Mouse (Mus musculus) intestine, embryonic 16.5 days (tissue): ENCODE measurements around the gene Tex2. TPM values are rescaled to one million over a fixed set of nuclear protein-coding genes. Genes with fewer than 3 reads are reported as not detected.

Source experiments
- ATAC-seq: fragments of 200-750 bp; cut with Nextera tagmentation; 2 replicates; pipeline ENCODE4 v1.8.0; 2017; ENCODE audit warnings: moderate TSS enrichment, moderate library complexity
- H3K27ac ChIP-seq: fragments of 300-500 bp; sonication (generic); 2 replicates; pipeline ENCODE4 v1.5.1; 2014; ENCODE audit warnings: mild to moderate bottlenecking, low read length
- H3K27me3 ChIP-seq: fragments of 300-500 bp; sonication (generic); replicated peaks from 2 replicates; pipeline ENCODE4 v1.6.1; 2014; ENCODE audit warnings: low read length, control low read depth, mixed read lengths; ENCODE audit not compliant: control insufficient read depth, insufficient read depth
- H3K36me3 ChIP-seq: fragments of 300-500 bp; sonication (generic); 2 replicates; pipeline ENCODE4 v1.6.1; 2014; ENCODE audit warnings: low read length, control low read depth; ENCODE audit not compliant: control insufficient read depth, insufficient read depth
- H3K4me1 ChIP-seq: fragments of 300-500 bp; sonication (generic); 2 replicates; pipeline ENCODE4 v1.6.1; 2014; ENCODE audit warnings: low read length, control low read depth, mixed read lengths; ENCODE audit not compliant: control insufficient read depth, insufficient read depth
- H3K4me2 ChIP-seq: fragments of 300-500 bp; sonication (generic); 2 replicates; pipeline ENCODE4 v1.6.1; 2014; ENCODE audit warnings: low read depth, low read length, control low read depth
- H3K4me3 ChIP-seq: fragments of 300-500 bp; sonication (generic); 2 replicates; pipeline ENCODE4 v1.5.1; 2014; ENCODE audit warnings: mild to moderate bottlenecking, low read length
- H3K9ac ChIP-seq: fragments of 300-500 bp; sonication (generic); 2 replicates; pipeline ENCODE4 v1.6.1; 2014; ENCODE audit warnings: low read depth, low read length
- H3K9me3 ChIP-seq: fragments of 300-500 bp; sonication (generic); 2 replicates; pipeline ENCODE4 v1.6.1; 2016; ENCODE audit warnings: low read length, control low read depth; ENCODE audit not compliant: control insufficient read depth
- WGBS: fragments of 180-500 bp; shearing (Covaris S2); extraction: QIAGEN DNeasy Blood & Tissue Kit; methylation state at CpG from one replicate; pipeline ENCODE4 v1.1.7; 2014; 5-methylcytosine and 5-hydroxymethylcytosine counted together
- polyA plus RNA-seq: library from polyadenylated mRNA; unstranded; fragments of >200 nt; fragmentation: Nextera tagmentation; extraction: Ambion mirVana; gene quantifications from 2 replicates; pipeline ENCODE4 v1.2.1, GENCODE M21; 2015

The Tex2 gene
- polyA plus RNA-seq, 1 experiment from 2014 or later: 11.7 TPM

DNA sequence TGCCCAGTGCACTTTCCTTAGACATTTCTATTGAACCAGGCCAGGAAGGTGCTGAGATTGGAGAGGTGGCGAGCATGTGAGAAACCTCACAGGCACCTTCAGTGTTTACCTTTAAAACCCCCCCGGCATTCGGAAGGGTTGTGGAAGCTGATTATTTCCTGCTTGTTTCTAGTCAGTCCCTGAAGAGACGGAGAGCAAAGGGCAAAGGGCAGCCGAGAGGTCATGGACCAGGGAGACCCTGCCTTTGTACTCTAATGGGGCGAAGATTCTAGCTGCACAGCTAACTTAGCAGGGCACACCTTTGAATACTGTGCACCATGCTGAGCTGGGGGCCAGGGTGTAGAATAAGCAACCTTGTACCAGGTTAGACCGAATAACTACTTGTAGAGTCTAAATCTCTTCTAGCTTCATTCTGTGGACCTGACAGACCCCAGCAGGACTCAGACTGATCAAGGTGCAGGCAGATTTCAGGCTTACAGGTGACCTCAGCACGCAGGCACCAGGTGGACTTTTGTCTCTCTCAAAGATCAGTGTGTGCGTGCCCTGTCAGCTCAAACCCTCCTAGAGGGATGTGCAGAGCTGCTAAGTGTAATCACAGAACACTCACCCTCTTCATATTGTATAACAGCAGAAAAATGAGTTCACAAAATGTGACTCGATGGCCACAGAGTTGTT is 85.9 kb downstream of the Tex2 start:
- 56% methylated on average over 10 of the region's 10 CpGs for WGBS
- Histone ChIP-seq H3K4me2 (no peak overlapping the region), H3K27me3 (no peaks in the 10 kb centered on the region), H3K9ac (no peak overlapping the region), H3K9me3 (no peaks in the 10 kb centered on the region), H3K36me3 (0 out of 2 replicates have a peak, but pooled peaks cover 3% of the 10 kb centered on the region), H3K4me1 (no peaks in the 10 kb centered on the region), H3K4me3 (no peak overlapping the region), H3K27ac (0 out of 2 replicates have a peak overlapping the region, but pooled peaks have one; percentile 8)
- ATAC-seq: peak; percentile 43; the same call in 1 of the 2 replicates

DNA sequence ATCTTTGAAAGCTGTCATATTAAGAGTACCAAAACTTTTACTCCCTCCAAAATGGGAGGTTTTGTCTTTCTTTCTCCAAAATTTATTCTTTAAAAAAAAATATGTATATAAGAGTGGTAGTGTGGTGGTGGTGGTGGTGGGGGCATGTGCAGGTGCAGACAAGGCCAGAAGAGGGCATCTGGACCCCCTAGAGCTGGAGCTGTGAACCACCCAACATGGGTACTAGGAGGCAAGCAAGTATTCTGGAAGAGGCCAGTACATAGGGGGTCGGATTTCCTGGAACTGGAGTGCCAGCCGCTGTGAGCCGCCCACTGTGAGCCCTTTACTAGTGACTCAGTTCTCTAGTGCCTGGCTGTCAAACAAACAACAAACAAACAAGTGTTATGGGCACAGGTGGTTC is 90.7 kb downstream of the Tex2 start:
- Histone ChIP-seq H3K9ac (no peak overlapping the region), H3K4me3 (no peak overlapping the region), H3K4me1 (0 out of 2 replicates have a peak, but pooled peaks cover 3% of the 10 kb centered on the region), H3K36me3 (no peaks in the 10 kb centered on the region), H3K4me2 (no peak overlapping the region), H3K27me3 (no peaks in the 10 kb centered on the region), H3K9me3 (no peaks in the 10 kb centered on the region), H3K27ac (no peak overlapping the region)
- ATAC-seq: no peak
- 64% methylated on average over 3 of the region's 3 CpGs for WGBS

DNA sequence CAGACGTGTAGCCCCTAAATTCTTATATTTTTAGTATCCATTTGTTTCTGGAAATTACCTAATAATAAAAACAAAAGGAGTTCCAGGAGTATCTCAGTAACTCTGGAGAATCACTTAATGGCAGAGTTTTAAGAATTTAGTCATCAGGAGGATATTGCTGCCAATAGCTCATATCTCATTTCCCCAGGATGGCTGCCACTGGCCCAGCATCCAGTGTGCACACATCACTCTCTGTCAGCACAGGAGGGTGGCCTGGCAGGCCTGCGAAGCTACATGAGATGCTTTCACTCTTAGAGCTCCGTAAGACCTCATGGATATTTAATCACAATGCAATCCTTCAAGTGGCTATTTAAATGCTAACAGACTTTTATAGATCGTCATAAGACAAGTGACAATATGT is 91.6 kb downstream of the Tex2 start:
- ATAC-seq: no peak
- Histone ChIP-seq H3K4me1 (0 out of 2 replicates have a peak, but pooled peaks cover 3% of the 10 kb centered on the region), H3K4me3 (no peak overlapping the region), H3K27ac (no peak overlapping the region), H3K27me3 (no peaks in the 10 kb centered on the region), H3K4me2 (no peak overlapping the region), H3K9ac (no peak overlapping the region), H3K36me3 (no peaks in the 10 kb centered on the region), H3K9me3 (no peaks in the 10 kb centered on the region)
- WGBS: 67% methylated on average over 4 of the region's 4 CpGs

DNA sequence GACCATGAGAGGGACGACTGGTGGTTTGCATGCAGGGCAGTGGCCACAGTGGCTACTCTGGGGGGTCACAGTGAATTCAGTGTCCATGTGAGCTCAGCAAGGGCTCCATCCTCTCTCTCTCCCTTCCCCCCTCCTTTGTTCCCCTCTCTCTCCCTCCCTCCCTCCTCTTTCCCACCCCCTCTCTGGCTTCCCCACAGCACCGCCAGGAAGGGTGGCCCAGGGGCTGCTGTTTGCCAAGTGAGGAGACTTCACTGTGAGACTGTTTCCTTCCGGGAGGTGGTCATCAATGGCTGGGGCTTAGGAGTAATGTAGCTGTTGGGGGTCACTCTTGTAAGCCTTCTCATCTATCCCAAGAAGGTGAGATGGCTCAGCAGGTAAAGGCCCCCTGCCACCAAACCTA is 92.8 kb downstream of the Tex2 start:
- no peak overlapping the region for H3K27ac ChIP-seq
- 48% methylated on average over 3 of the region's 3 CpGs for WGBS
- no peak overlapping the region for H3K4me2 ChIP-seq
- no peaks in the 10 kb centered on the region for H3K9me3 ChIP-seq
- H3K4me1 ChIP-seq: 0 out of 2 replicates have a peak, but pooled peaks cover 3% of the 10 kb centered on the region
- no peak overlapping the region for H3K4me3 ChIP-seq
- no peaks in the 10 kb centered on the region for H3K36me3 ChIP-seq
- ATAC-seq: no peak
- no peak overlapping the region for H3K9ac ChIP-seq
- H3K27me3 ChIP-seq: no peaks in the 10 kb centered on the region

DNA sequence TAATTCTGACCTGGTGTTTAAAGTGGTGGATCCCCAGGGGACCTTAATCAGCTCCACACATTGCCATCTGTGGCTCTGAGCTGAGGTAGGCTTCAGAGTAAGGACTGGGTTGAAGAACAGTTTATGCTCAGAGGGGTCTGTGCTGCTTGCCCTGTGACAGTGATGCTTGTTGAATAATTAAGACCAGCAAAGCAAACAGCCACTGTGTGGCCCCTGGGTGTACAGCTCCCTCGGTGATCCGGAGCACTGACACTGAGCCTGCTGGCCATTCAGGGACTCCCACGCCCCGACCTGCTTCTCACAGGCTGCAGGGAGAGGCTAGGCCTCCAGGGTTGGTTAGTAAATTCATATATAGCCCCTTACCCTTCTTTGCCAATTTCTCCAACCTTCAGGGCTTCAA is 93.7 kb downstream of the Tex2 start:
- H3K9ac ChIP-seq: no peak overlapping the region
- ATAC-seq: no peak
- no peaks in the 10 kb centered on the region for H3K36me3 ChIP-seq
- 0 out of 2 replicates have a peak, but pooled peaks cover 5% of the 10 kb centered on the region for H3K4me1 ChIP-seq
- no peak overlapping the region for H3K4me3 ChIP-seq
- no peak overlapping the region for H3K4me2 ChIP-seq
- no peaks in the 10 kb centered on the region for H3K9me3 ChIP-seq
- no peak overlapping the region for H3K27ac ChIP-seq
- 60% methylated on average over 4 of the region's 4 CpGs for WGBS
- no peaks in the 10 kb centered on the region for H3K27me3 ChIP-seq

DNA sequence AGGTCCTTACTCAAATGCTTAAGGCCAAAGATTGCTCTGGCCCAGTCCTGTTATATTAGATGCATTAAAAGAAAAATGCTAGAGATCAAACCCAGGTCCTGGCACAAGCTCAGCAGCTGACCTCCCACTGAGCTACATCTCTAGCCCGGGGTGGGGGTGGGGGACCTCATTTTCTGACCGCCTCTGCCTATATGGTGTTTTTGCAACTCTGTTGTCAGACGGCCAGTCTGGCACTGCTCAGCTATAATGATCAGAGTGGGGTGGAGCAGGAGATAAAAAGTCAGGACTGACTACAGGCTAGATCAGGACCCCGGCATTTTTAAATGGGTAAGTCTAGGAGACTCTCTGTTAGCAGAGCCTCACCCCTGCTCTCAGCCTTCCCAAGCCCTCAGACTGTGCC is 94.8 kb downstream of the Tex2 start:
- H3K4me1 ChIP-seq: peaks cover 10% of the 10 kb centered on the region
- no peak overlapping the region for H3K4me2 ChIP-seq
- no peak overlapping the region for H3K9ac ChIP-seq
- no peaks in the 10 kb centered on the region for H3K27me3 ChIP-seq
- no peak overlapping the region for H3K27ac ChIP-seq
- H3K36me3 ChIP-seq: no peaks in the 10 kb centered on the region
- 44% methylated on average over 4 of the region's 4 CpGs for WGBS
- H3K9me3 ChIP-seq: no peaks in the 10 kb centered on the region
- ATAC-seq: no peak
- H3K4me3 ChIP-seq: no peak overlapping the region

DNA sequence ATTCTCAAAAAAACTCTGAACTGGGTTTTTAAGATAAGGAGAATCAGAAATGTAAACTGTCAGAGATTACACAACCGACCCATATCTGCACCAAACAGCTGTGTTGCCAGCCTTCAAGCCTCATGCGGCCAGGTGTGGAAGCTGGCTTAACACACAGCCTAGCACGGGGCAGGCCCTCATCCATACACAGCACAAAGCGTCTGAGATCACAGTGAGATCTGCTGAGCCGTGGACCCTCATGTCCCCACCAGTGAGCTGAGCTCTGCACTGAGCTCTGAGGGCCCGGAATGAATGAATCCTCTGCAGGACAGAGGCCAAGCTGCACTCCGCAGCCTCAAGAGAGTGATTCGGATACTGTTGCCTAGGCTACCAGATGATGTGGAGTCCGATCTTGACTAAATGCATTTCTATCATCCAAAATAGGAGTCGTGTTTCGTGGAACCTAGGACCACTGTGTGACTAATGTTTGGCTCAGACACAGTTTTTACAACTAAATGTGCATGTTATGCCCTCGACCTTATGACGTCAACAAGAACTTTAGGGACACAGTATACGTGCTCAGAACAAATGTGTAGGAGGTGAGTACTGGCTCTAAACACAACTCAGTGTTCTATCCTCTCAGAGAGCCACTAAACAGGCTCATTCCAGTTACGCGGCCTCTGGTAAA is 98.0 kb downstream of the Tex2 start:
- Histone ChIP-seq H3K4me1 (peaks cover 9% of the 10 kb centered on the region), H3K9me3 (no peaks in the 10 kb centered on the region), H3K27me3 (no peaks in the 10 kb centered on the region), H3K9ac (no peak overlapping the region), H3K4me2 (no peak overlapping the region), H3K4me3 (no peak overlapping the region), H3K36me3 (no peaks in the 10 kb centered on the region), H3K27ac (peak overlapping the region; percentile 79)
- WGBS: 71% methylated on average over 16 of the region's 16 CpGs
- ATAC-seq: peak; percentile 68

DNA sequence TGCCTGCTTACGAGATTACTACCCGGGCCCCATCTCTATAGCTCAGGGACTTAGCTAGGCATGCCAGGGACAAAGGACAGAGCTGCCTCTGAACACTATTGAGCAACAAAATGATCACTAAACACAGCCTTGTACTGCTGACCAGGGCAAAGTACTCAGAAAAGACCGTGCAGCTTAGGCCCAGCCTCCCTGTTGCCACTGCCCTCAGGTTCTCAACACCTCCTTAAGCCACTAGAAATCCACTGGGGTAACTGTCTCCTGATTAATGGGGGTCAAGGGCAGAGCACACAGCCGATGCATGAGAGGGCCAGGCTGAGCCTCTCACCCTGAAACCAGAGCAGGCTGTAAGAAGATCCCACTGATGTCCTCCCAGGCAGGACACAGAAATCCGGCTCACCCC is 98.8 kb downstream of the Tex2 start:
- H3K9ac ChIP-seq: peak overlapping the region; percentile 26; the same call in 1 of the 2 replicates
- WGBS: 40% methylated on average over 5 of the region's 5 CpGs
- no peaks in the 10 kb centered on the region for H3K9me3 ChIP-seq
- no peak overlapping the region for H3K4me2 ChIP-seq
- H3K36me3 ChIP-seq: no peaks in the 10 kb centered on the region
- H3K27ac ChIP-seq: peak overlapping the region; percentile 79
- no peaks in the 10 kb centered on the region for H3K27me3 ChIP-seq
- H3K4me3 ChIP-seq: no peak overlapping the region
- ATAC-seq: peak; percentile 94
- peaks cover 9% of the 10 kb centered on the region for H3K4me1 ChIP-seq

DNA sequence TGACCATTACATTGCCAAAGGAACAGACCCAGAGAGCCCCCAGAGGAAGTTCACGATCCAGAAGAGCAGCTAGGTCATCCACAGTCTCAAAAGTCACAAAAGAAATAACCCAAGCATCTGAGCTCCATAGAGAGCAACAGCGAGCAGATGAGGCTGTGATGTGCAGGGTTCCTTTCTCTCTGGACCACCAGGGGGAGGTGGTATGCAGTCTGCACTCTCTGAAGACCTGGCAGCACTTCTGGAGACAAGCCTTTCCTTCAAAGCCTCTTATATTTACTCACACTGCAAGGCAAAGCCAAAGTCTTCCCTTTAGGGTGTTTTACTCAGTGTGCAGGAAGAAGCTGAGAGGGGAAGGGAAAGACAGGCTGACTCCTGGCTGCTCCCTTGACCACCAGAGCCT is 100.1 kb downstream of the Tex2 start:
- no peaks in the 10 kb centered on the region for H3K9me3 ChIP-seq
- no peak overlapping the region for H3K4me3 ChIP-seq
- peaks cover 7% of the 10 kb centered on the region; the same call in 1 of the 2 replicates for H3K36me3 ChIP-seq
- peak overlapping the region; percentile 58; the same call in 1 of the 2 replicates for H3K27ac ChIP-seq
- no peak for ATAC-seq
- 44% methylated on average over 2 of the region's 2 CpGs for WGBS
- H3K4me1 ChIP-seq: peaks cover 9% of the 10 kb centered on the region
- no peak overlapping the region for H3K4me2 ChIP-seq
- H3K27me3 ChIP-seq: no peaks in the 10 kb centered on the region
- H3K9ac ChIP-seq: peak overlapping the region; percentile 31; the same call in 1 of the 2 replicates
